Mouse (Mus musculus): ENCODE measurements around the gene Wwox. TPM values are rescaled to one million over a fixed set of nuclear protein-coding genes. Genes with fewer than 3 reads are reported as not detected.
"Not testable (repeated sequence)": the region's sequence is repeated elsewhere in the genome, so short reads cannot be mapped to it uniquely, and the experiment has no call there.

Gene Wwox
- polyA plus RNA-seq, 1 experiment from 2014 or later: 14.3 TPM

GRCm38 (mm10) chr8:114814769-114815736 lies 375.6 kb downstream of the Wwox start:
- no peaks in the 10 kb centered on the region for H3K36me3 ChIP-seq (replicated peaks)
- no peak overlapping the region for H3K4me2 ChIP-seq
- WGBS: 85% methylated on average over 10 of the region's 10 CpGs
- H3K4me1 ChIP-seq: peaks cover 14% of the 10 kb centered on the region
- no peak overlapping the region for H3K9ac ChIP-seq
- no peak overlapping the region for H3K27ac ChIP-seq
- 0 out of 2 replicates have a peak, but pooled peaks cover 6% of the 10 kb centered on the region for H3K9me3 ChIP-seq
- no peak overlapping the region for H3K4me3 ChIP-seq (replicated peaks)
- ATAC-seq (ENCODE audit: low FRiP score): no peak
- H3K27me3 ChIP-seq: peaks cover 3% of the 10 kb centered on the region; the same call in 1 of the 2 replicates

- no peak overlapping the region for H3K4me3 ChIP-seq (replicated peaks)
- H3K27ac ChIP-seq: no peak overlapping the region
- 79% methylated on average over 12 of the region's 12 CpGs for WGBS
- no peak for ATAC-seq (ENCODE audit: low FRiP score)
- no peak overlapping the region for H3K4me2 ChIP-seq
- no peaks in the 10 kb centered on the region for H3K36me3 ChIP-seq (replicated peaks)
- no peak overlapping the region for H3K9ac ChIP-seq
- H3K9me3 ChIP-seq: no peaks in the 10 kb centered on the region
- 0 out of 2 replicates have a peak, but pooled peaks cover 3% of the 10 kb centered on the region for H3K27me3 ChIP-seq
- H3K4me1 ChIP-seq: peaks cover 14% of the 10 kb centered on the region
Measured at GRCm38 (mm10) chr8:114816343-114816742, 376.9 kb downstream of the Wwox start.

GRCm38 (mm10) chr8:114816949-114817348 lies 377.5 kb downstream of the Wwox start:
- Histone ChIP-seq H3K27ac (no peak overlapping the region), H3K36me3 (replicated peaks) (no peaks in the 10 kb centered on the region), H3K9ac (no peak overlapping the region), H3K4me2 (no peak overlapping the region), H3K27me3 (no peaks in the 10 kb centered on the region), H3K9me3 (no peaks in the 10 kb centered on the region), H3K4me1 (peaks cover 14% of the 10 kb centered on the region), H3K4me3 (replicated peaks) (no peak overlapping the region)
- peak; percentile 20; the same call in 1 of the 2 replicates for ATAC-seq (ENCODE audit: low FRiP score)
- 14% methylated on average over 4 of the region's 4 CpGs for WGBS

- ATAC-seq (ENCODE audit: low FRiP score): no peak
- Histone ChIP-seq H3K4me2 (no peak overlapping the region), H3K36me3 (replicated peaks) (no peaks in the 10 kb centered on the region), H3K4me3 (replicated peaks) (no peak overlapping the region), H3K27ac (no peak overlapping the region), H3K9me3 (no peaks in the 10 kb centered on the region), H3K4me1 (peaks cover 11% of the 10 kb centered on the region), H3K27me3 (no peaks in the 10 kb centered on the region), H3K9ac (no peak overlapping the region)
- WGBS: 85% methylated on average over 8 of the region's 8 CpGs
Measured at GRCm38 (mm10) chr8:114821543-114821942, 382.1 kb downstream of the Wwox start.

GRCm38 (mm10) chr8:114825460-114825859 lies 386.0 kb downstream of the Wwox start:
- Histone ChIP-seq H3K9ac (no peak overlapping the region), H3K27me3 (no peaks in the 10 kb centered on the region), H3K9me3 (no peaks in the 10 kb centered on the region), H3K36me3 (replicated peaks) (no peaks in the 10 kb centered on the region), H3K4me2 (no peak overlapping the region), H3K4me3 (replicated peaks) (no peak overlapping the region), H3K27ac (no peak overlapping the region), H3K4me1 (no peaks in the 10 kb centered on the region)
- 91% methylated on average over 8 of the region's 8 CpGs for WGBS
- no peak for ATAC-seq (ENCODE audit: low FRiP score)

- no peaks in the 10 kb centered on the region for H3K9me3 ChIP-seq
- H3K4me2 ChIP-seq: no peak overlapping the region
- no peak overlapping the region for H3K27ac ChIP-seq
- 95% methylated on average over 5 of the region's 5 CpGs for WGBS
- no peak overlapping the region for H3K4me3 ChIP-seq (replicated peaks)
- H3K4me1 ChIP-seq: no peaks in the 10 kb centered on the region
- ATAC-seq (ENCODE audit: low FRiP score): no peak
- H3K9ac ChIP-seq: no peak overlapping the region
- no peaks in the 10 kb centered on the region for H3K27me3 ChIP-seq
- H3K36me3 ChIP-seq (replicated peaks): no peaks in the 10 kb centered on the region
Measured at GRCm38 (mm10) chr8:114826991-114827390, 387.5 kb downstream of the Wwox start.

- H3K9ac ChIP-seq; H3K4me2 ChIP-seq; H3K4me1 ChIP-seq; H3K27ac ChIP-seq; H3K36me3 ChIP-seq (replicated peaks); H3K9me3 ChIP-seq; ATAC-seq (ENCODE audit: low FRiP score); H3K4me3 ChIP-seq (replicated peaks); H3K27me3 ChIP-seq: not testable (repeated sequence)
- 89% methylated on average over 1 of the region's 1 CpGs for WGBS
Measured at GRCm38 (mm10) chr8:114827810-114828209, 388.4 kb downstream of the Wwox start.

GRCm38 (mm10) chr8:114831595-114831994 lies 392.1 kb downstream of the Wwox start:
- Histone ChIP-seq H3K4me1 (no peaks in the 10 kb centered on the region), H3K27ac (no peak overlapping the region), H3K9me3 (no peaks in the 10 kb centered on the region), H3K27me3 (no peaks in the 10 kb centered on the region), H3K4me3 (replicated peaks) (no peak overlapping the region), H3K36me3 (replicated peaks) (no peaks in the 10 kb centered on the region), H3K4me2 (no peak overlapping the region), H3K9ac (no peak overlapping the region)
- no peak for ATAC-seq (ENCODE audit: low FRiP score)
- 86% methylated on average over 9 of the region's 9 CpGs for WGBS

- WGBS: 92% methylated on average over 8 of the region's 8 CpGs
- no peak for ATAC-seq (ENCODE audit: low FRiP score)
- H3K27me3 ChIP-seq: no peaks in the 10 kb centered on the region
- no peaks in the 10 kb centered on the region for H3K9me3 ChIP-seq
- H3K4me3 ChIP-seq (replicated peaks): no peak overlapping the region
- no peak overlapping the region for H3K9ac ChIP-seq
- H3K36me3 ChIP-seq (replicated peaks): no peaks in the 10 kb centered on the region
- H3K4me2 ChIP-seq: no peak overlapping the region
- H3K27ac ChIP-seq: no peak overlapping the region
- H3K4me1 ChIP-seq: no peaks in the 10 kb centered on the region
Measured at GRCm38 (mm10) chr8:114832251-114832774, 392.9 kb downstream of the Wwox start.

- Histone ChIP-seq H3K36me3 (replicated peaks) (no peaks in the 10 kb centered on the region), H3K4me2 (no peak overlapping the region), H3K27ac (no peak overlapping the region), H3K4me1 (no peaks in the 10 kb centered on the region), H3K4me3 (replicated peaks) (no peak overlapping the region), H3K9me3 (no peaks in the 10 kb centered on the region), H3K27me3 (no peaks in the 10 kb centered on the region), H3K9ac (no peak overlapping the region)
- WGBS: 87% methylated on average over 15 of the region's 15 CpGs
- no peak for ATAC-seq (ENCODE audit: low FRiP score)
Measured at GRCm38 (mm10) chr8:114834730-114835129, 395.3 kb downstream of the Wwox start.

GRCm38 (mm10) chr8:114839998-114840397 lies 400.5 kb downstream of the Wwox start:
- ATAC-seq (ENCODE audit: low FRiP score): no peak
- H3K4me3 ChIP-seq (replicated peaks): no peak overlapping the region
- H3K9ac ChIP-seq: no peak overlapping the region
- H3K36me3 ChIP-seq (replicated peaks): no peaks in the 10 kb centered on the region
- H3K4me1 ChIP-seq: peaks cover 12% of the 10 kb centered on the region
- no peak overlapping the region for H3K4me2 ChIP-seq
- H3K9me3 ChIP-seq: no peaks in the 10 kb centered on the region
- WGBS: 92% methylated on average over 10 of the region's 10 CpGs
- no peak overlapping the region for H3K27ac ChIP-seq
- H3K27me3 ChIP-seq: no peaks in the 10 kb centered on the region

- H3K27me3 ChIP-seq: peaks cover 10% of the 10 kb centered on the region
- 83% methylated on average over 7 of the region's 7 CpGs for WGBS
- H3K9ac ChIP-seq: no peak overlapping the region
- H3K27ac ChIP-seq: no peak overlapping the region
- ATAC-seq (ENCODE audit: low FRiP score): no peak
- no peaks in the 10 kb centered on the region for H3K36me3 ChIP-seq (replicated peaks)
- no peak overlapping the region for H3K4me3 ChIP-seq (replicated peaks)
- H3K4me2 ChIP-seq: no peak overlapping the region
- H3K9me3 ChIP-seq: peaks cover 7% of the 10 kb centered on the region; the same call in 1 of the 2 replicates
- peaks cover 47% of the 10 kb centered on the region for H3K4me1 ChIP-seq
Measured at GRCm38 (mm10) chr8:114847666-114848065, 408.2 kb downstream of the Wwox start.
